In genomic region chr2:36213108-36213507, GRCm38 (mm10) we compare ENCODE assay signal across 11 mouse cellular contexts. TPM values are rescaled to one million over a fixed set of nuclear protein-coding genes. Genes with fewer than 3 reads are reported as not detected.
DNase-seq lines count a peak whose midpoint lies in the region; ATAC-seq lines count a peak whose summit lies in the region.
"Had no signal": no experiment of that assay in that cellular context is flagged by ENCODE, and none has a peak within 500 bp of the region (broad histone marks: within the 10 kb centered on the region; RNA-seq: fewer than 3 reads in every experiment).

No protein-coding gene starts in this region.

- peaks cover 50% of the 10 kb centered on the region for H3K27me3 ChIP-seq in heart, embryonic 10.5 days (ENCODE audit: insufficient read depth, poor library complexity, severe bottlenecking)
- peaks cover 19% of the 10 kb centered on the region for H3K27me3 ChIP-seq in forebrain, embryonic 16.5 days (replicated peaks; ENCODE audit: control insufficient read depth, insufficient read depth, low read length)

- H3K27ac ChIP-seq in heart, embryonic 10.5 days = peak overlapping the region; percentile 25; the same call in 1 of the 2 replicates
- no peak overlapping the region for H3K27ac ChIP-seq in forebrain, embryonic 16.5 days (ENCODE audit: low read length)

- 37% methylated on average over 7 of the region's 7 CpGs for WGBS in heart, embryonic 10.5 days
- 49% methylated on average over 7 of the region's 7 CpGs for WGBS in forebrain, embryonic 16.5 days

- H3K36me3 ChIP-seq in heart, embryonic 10.5 days = no peaks in the 10 kb centered on the region
- no peaks in the 10 kb centered on the region for H3K36me3 ChIP-seq in forebrain, embryonic 16.5 days (ENCODE audit: control insufficient read depth, insufficient read depth)

- H3K4me2 ChIP-seq in forebrain, embryonic 16.5 days (ENCODE audit: low read length) = no peak overlapping the region

- intact Hi-C loops in heart, postnatal 25 days (cut with DNase I) = loop anchor here (5.0 kb wide), 2 partner anchors 41 to 111 kb away; no protein-coding TSS in a partner anchor

- peaks cover 54% of the 10 kb centered on the region for H3K4me1 ChIP-seq in heart, embryonic 10.5 days
- H3K4me1 ChIP-seq in forebrain, embryonic 16.5 days (replicated peaks; ENCODE audit: control insufficient read depth, insufficient read depth, low read length) = peaks cover 13% of the 10 kb centered on the region

- H3K4me3 ChIP-seq in heart, embryonic 10.5 days = no peak overlapping the region
- H3K4me3 ChIP-seq in forebrain, embryonic 16.5 days (replicated peaks; ENCODE audit: low read length) = no peak overlapping the region

- DNase-seq in heart, adult 11 months = peak; percentile 97
- DNase-seq in heart, postnatal 25 days (ENCODE audit: low spot score) = no peak
- DNase-seq in 416B (ENCODE audit: low read depth) = peak; percentile 74
- DNase-seq in heart, embryonic 10.5 days (ENCODE audit: low spot score) = no peak
- peak; percentile 58 to 64 for DNase-seq in kidney, postnatal 25 days
- no peak for DNase-seq in adrenal gland, adult 8-10 months
- no peak for DNase-seq in cerebellum, postnatal 4 days (ENCODE audit: low spot score in 2 of 2)
- DNase-seq: B cell, adult 2 months; cerebellum, adult 8-10 months; right cerebral cortex, adult 18-20 months had no signal

- no peaks in the 10 kb centered on the region for H3K9me3 ChIP-seq in heart, embryonic 10.5 days
- no peaks in the 10 kb centered on the region for H3K9me3 ChIP-seq in forebrain, embryonic 16.5 days (ENCODE audit: control insufficient read depth, low read length)

- no peak for ATAC-seq in forebrain, embryonic 16.5 days

- no peak overlapping the region for H3K9ac ChIP-seq in forebrain, embryonic 16.5 days (replicated peaks; ENCODE audit: low read depth, low read length)

RNA-seq across cellular contexts. Expression of gene Ptgs1, which starts 17.1 kb away (rescaled TPM):
- 10 to 100 TPM; 16.4 to 16.8 TPM for total RNA-seq in heart, postnatal 25 days (2021)
- 12.2 and 16.4 TPM in 2 replicates for polyA plus RNA-seq in heart, embryonic 10.5 days (2016; fragmentation: Nextera tagmentation; extraction: Ambion mirVana)
- 10 to 100 TPM; 13.6 to 28.0 (median 17.8) TPM for total RNA-seq in adrenal gland, adult 8-10 months (2022)
- polyA plus RNA-seq in forebrain, embryonic 16.5 days (2015; fragmentation: Nextera tagmentation; extraction: Ambion mirVana) = 3.5 and 5.0 TPM in 2 replicates

Comparison
In these comparisons a context has a peak if more than half of its experiments do, and no peak if none do; other contexts are left out.
1. DNase-seq: peak in heart, adult 11 months (single experiment), 416B (single experiment) and kidney, postnatal 25 days (2 of 2); none in heart, postnatal 25 days (single experiment), heart, embryonic 10.5 days (single experiment), adrenal gland, adult 8-10 months (single experiment) and cerebellum, postnatal 4 days (0 of 2).